Mouse (Mus musculus) right cerebral cortex, postnatal 14 days (tissue): ENCODE measurements at regions not wholly inside any gene's neighbourhood (a gene's known extent, or its start where the extent isn't known, plus 50 kb on each side); places are given as distances from the start of the nearest gene placed in this dataset.
A peak's percentile ranks its signal among the peaks of the same experiment; 100 is the strongest.

Experiments used
- DNase-seq: peaks from one replicate; pipeline ENCODE4 v3.0.0; 2022

DNA sequence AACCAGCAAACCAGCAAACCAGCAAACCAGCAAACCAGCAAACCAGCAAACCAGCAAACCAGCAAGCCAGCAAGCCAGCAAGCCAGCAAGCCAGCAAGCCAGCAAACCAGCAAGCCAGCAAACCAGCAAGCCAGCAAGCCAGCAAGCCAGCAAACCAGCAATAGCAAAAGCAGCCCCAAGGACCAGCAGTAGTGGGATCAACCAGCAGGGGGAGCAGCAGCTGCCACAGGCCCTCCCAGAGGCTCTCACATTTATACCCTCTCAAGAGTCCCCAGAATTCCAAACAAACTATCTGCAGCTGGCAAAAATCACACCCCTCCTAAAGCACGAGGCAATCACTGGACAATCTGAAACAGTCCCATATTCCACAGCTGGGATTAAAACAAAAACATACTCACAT lies 341.6 kb upstream of the Hs6st1 start:
- DNase-seq: peak; percentile 71

- DNase-seq: no peak
Measured at GRCm38 (mm10) chr1:35727310-35727990, 340.8 kb upstream of the Hs6st1 start.

DNA sequence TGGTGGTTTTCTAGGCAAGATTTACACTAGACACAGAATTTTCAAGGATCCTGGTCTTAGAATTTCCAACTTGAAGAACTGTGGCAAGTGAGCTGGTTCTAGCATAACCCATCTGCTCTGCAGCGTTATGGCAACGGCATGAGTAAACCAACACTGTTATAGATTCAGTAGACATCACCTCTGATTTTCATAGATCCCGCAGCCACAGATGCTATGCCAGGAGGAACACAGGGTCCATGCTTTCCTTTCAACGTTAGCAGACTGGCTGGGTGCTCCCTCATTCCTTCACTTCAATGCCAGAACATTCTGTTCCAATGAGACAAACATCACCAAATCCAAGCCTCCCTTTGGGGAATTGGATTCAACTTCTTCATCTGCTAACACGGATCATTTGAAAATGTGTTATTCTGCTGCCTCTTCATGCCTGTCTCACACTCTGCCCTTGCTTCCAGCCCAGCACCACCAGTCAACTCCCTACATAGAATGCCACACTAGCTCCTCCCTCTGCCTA lies 338.4 kb upstream of the Hs6st1 start:
- no peak for DNase-seq

DNA sequence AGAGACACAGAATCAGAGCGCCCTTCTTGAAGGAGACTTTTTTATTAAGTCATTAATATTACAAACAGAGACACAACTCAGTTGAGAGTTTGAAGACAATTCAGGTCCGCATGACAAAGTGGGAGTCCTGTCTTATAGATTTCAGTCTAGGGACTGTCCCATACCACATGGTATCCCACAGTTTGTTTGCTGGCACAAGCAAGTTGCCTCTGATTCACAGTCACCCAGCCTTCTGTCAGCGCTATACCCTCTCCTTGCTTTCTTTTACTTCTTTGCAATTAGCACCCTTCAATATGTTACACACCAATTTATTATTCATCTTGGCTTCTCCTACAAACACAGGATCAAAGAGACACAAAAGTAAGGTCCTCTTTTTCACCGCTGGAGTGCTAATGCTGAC lies 337.9 kb upstream of the Hs6st1 start:
- DNase-seq: no peak

DNA sequence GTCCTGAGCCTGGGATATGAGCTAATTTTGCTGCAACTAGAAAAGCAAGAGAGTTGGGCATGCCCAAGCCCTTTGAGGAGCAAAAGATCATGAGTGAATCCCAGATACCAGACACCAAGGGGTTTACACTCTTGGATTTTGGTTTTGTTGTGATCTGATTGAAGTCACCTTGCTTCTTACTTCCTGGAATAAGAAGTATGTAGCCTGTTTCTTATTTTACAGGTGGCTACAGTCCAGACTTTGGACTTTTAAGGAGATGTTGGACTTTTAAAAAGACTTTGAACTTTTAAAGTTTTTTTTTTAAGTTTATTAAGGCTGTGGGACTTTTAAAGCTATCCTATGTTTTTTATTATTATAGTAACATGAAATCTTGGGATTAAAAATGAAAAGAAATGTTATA lies 332.0 kb upstream of the Hs6st1 start:
- DNase-seq: no peak

DNA sequence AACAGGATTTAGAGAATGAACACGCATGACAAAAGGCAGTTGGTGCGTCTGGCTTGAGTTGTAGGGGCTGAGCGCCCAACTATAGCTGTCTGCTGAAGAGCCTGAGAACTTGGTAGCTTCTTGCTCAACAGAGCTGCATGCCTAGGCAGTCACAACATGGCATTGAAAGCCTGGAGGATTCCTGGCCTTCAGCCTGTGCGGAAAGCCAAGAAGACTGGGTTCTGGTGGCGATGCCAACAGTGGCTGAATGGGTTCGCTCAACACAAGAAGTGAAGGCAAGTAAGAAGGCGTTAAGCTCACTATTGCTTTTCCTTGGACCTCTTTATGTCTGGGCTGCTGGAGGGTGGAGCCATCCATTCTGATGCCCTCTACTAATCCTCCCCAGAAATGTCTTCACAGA lies 318.6 kb upstream of the Hs6st1 start:
- DNase-seq: no peak

- no peak for DNase-seq
Measured at GRCm38 (mm10) chr1:35750092-35750521, 318.1 kb upstream of the Hs6st1 start.

DNA sequence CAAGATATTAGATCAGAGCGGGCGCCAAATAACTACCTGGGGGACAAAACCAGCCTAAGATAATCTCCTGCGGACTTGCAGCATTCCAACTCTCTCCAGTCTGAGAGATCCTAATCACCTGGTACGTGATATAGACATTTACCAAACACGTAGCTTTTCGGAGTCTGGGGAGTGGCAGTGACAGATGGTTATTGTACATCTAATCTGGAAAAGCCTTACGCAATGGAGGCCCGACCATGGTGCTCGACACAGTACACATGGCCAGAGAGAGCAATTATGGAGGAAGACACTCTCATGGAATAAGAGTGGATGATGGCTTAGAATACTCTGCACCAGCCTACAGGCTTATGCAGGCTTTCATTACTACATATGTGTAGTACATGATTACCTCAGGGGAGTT lies 315.6 kb upstream of the Hs6st1 start:
- no peak for DNase-seq

DNA sequence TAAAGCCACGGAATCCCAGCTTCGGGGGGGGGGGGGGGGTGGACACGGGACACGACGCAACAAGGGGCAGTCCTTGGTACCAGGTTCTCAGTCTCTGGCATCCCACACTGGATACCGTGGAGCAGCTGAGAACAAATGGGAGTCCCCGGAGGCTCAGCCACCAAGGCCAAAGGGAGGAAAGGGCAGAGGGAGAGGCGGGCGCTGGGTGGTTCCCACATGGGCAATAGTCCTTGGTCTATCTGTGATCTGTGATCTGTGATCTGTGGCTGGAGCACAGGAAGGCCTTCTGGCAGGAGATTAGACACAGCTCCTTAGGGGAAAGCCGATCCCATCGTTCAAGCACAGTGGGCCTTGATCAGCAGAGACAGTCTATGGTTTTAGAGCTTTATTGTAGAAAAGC lies 314.0 kb upstream of the Hs6st1 start:
- DNase-seq: no peak

DNA sequence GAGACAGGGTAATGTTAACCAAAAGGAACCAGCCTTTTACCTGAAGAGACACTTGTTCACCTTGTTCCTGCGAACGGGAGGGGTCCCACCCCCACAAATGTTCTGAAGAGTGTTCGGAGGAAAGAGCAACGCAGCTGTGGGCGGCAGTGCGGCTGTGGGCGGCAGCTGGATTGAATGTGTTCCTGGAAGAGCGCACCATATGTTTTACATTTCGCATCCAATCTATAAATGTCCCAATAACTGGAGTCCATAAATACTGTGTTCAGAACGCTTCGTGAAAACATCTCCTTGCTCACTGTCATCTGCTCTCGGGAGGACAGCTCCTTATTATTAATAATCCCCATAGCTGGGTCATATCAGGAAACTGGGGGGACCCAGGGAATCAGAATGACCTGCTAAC lies 309.2 kb upstream of the Hs6st1 start:
- peak; percentile 55 for DNase-seq

DNA sequence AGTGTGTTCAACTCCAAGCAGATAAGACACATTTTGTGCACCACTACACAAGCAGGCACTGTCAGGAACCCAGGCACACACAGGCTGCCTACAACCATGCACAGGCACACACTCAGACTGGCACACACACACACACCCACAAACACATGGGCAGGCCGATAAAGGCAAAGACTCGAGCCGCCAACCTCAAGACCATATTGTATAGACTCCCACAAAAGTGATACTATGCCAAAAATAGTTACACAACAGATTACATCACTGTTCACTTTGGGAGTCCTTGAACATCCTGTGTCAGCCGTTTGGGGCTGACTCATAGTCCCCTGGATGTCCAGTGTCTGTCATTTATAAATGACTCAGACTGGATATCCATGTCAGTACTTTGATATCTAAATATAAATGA lies 308.6 kb upstream of the Hs6st1 start:
- peak; percentile 14 for DNase-seq

DNA sequence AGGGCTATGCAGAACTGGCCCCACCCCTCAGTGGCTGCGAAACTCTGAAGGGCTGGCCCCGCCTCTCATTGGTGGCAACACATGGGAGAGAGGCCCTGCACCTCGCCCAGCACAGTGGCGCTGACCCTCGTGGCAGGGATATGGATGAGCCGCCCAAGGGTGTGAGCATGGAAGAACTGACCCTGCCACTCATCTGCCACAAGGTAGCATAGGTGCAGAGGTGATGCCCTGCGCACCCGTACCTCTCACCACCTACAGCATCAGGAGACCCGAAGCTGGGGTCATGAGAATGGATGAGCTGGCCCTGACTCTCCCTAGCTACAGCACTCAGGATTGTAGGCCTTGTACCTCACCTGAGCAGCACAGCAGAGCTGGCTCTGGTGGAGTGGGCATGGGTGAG lies 305.1 kb upstream of the Hs6st1 start:
- DNase-seq: no peak

- DNase-seq: no peak
Measured at GRCm38 (mm10) chr1:35763456-35763855, 304.7 kb upstream of the Hs6st1 start.

GRCm38 (mm10) chr1:35764068-35764467 lies 304.1 kb upstream of the Hs6st1 start:
- no peak for DNase-seq

DNA sequence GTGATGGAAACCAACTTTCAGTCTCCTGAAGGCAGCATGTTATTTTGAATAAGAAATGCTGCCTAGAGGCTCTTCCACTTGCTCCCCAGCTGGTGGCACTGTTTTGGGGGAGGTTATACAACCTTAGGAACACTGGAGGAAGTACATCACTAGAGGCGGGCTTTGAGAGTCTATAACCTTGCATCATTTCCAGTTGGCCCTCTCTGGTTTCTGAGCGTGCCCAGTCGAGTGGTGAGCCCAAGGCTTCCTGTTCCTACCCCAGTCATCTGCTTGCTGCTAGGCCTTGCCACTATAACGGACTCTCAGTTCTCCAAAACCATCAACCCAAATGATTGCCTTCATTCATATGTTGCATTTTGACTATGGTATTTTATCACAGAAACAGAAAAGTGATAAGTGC lies 302.5 kb upstream of the Hs6st1 start:
- no peak for DNase-seq

- no peak for DNase-seq
Measured at GRCm38 (mm10) chr1:35766271-35766670, 301.9 kb upstream of the Hs6st1 start.

DNA sequence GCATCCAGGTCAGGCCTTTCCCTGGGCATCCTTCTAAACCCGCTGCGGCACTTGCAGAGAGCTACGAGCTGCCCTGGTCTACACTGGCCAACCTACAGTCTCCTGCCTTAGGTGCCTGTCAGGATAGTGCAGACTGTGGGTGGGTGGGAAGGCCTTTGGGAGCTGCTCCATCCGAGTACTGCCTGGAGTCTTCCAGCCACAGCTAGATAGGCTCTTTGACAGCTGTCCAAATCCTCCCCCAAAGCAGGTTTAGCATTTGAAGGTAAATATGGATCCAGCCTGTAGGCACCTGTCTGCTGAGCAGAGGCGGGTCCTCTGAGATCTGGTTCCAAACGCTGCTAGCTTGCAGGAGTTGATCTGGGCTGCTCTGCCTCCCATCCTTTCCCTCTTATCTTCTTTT lies 295.6 kb upstream of the Hs6st1 start:
- DNase-seq: no peak

GRCm38 (mm10) chr1:35774566-35774965 lies 293.6 kb upstream of the Hs6st1 start:
- no peak for DNase-seq

GRCm38 (mm10) chr1:35782668-35783067 lies 285.5 kb upstream of the Hs6st1 start:
- DNase-seq: no peak

GRCm38 (mm10) chr1:35783427-35783826 lies 284.8 kb upstream of the Hs6st1 start:
- DNase-seq: no peak

GRCm38 (mm10) chr1:35786241-35786640 lies 282.0 kb upstream of the Hs6st1 start:
- DNase-seq: no peak

DNA sequence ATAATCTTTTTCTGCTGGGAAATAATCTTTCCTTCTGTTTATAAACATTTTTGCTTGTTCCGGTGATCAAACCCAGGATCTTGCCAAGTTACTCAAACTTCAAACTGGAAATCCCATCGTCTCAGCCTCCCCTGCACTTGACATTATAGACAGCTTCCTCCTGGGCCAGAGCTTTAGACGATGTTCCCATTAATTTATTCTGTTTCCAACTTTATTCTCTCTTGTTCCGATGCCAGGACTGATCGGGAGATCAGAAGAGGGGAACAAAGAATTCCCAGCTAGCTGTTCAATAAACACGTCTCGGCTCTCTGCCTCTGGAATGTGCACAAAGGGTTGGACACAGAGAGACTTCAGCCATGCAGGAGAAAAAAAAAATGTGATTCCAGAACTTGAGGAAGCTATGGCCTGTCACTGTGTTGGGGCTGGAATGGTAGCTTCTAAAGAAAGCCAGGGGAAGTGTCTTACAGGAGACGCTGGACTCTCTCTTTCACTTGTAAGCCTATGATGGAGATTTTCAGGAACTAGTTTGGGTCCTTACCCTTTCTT lies 281.5 kb upstream of the Hs6st1 start:
- no peak for DNase-seq

GRCm38 (mm10) chr1:35797064-35797463 lies 271.1 kb upstream of the Hs6st1 start:
- no peak for DNase-seq

DNA sequence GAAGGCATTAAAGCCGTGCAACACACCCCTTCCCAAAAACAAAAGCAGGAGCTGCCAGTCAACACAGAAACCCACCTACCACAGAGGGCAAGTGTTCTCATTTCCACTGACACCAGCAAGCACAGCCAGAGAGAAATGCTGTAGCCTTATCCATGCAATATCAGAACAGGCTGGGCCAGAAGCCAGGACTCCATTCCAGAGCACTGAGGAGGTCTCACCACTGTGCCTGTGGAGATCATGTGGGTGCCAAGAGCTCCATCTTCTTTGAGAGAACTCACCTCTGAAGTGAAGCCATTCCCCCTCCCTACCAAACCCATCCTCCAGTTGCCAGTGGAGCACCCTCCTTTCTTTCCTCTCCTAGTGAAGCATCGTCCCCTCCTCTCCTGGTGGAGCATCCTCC lies 270.7 kb upstream of the Hs6st1 start:
- no peak for DNase-seq

- DNase-seq: no peak
Measured at GRCm38 (mm10) chr1:35805546-35805945, 262.7 kb upstream of the Hs6st1 start.
